Mouse (Mus musculus): ENCODE measurements around the gene Camsap3. TPM values are rescaled to one million over a fixed set of nuclear protein-coding genes. Genes with fewer than 3 reads are reported as not detected.

Camsap3 gene
- polyA plus RNA-seq, 1 experiment from 2014 or later, result 5.1 TPM

DNA sequence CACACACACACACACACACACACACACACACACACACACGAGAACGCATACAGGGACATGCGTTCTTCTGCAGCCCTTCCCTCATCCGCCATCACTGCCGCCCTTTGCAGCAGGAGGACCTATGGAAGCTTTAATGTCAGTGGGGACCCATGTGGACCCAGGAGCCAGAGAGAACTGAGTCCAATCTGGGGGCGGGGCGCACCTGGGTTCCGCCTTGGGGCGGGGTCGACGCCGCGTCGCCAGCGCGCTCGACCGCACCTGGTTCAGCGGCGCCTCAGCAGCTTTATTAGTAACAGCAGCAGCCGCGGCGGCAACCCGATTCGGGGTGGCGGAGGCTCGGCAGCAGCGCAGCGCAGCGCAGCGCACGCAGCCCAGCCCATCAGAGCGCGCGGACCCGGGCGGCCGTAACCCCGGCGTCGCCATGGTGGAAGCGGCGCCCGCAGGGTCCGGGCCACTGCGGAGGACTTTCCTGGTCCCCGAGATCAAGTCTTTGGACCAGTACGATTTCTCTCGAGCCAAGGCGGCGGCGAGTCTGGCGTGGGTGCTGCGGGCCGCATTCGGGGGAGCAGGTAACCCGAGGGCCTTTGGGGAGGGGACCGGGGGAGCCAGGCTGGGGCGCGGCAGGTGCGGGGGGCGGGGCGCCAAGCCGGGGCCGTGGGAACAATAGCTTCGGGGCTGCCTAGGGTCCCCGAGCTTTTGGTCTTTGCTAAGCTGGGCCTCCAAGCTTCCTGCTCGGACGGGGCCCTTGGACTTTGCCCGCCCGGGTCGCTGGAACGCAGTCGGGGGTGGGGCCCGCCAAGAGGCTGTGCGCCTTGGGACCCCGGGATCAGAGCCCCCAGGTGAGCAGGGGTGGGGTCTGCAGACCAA is 531 bp downstream of the Camsap3 start:
- H3K27me3 ChIP-seq (ENCODE audit: control insufficient read depth, insufficient read depth, low read length), result 0 out of 2 replicates have a peak, but pooled peaks cover 2% of the 10 kb centered on the region
- peak overlapping the region; percentile 72 for H3K4me3 ChIP-seq (ENCODE audit: low read depth, low read length)
- peak; percentile 80 for DNase-seq (ENCODE audit: low spot score)
- ATAC-seq (replicated peaks; ENCODE audit: insufficient number of reproducible peaks, low FRiP score, low TSS enrichment, low read depth), result peak; percentile 71
- H3K36me3 ChIP-seq (replicated peaks; ENCODE audit: control insufficient read depth, insufficient read depth, low read depth, low read length), result no peaks in the 10 kb centered on the region
- H3K9me3 ChIP-seq (replicated peaks; ENCODE audit: control insufficient read depth, low read length), result no peaks in the 10 kb centered on the region
- peak overlapping the region; percentile 76 for H3K9ac ChIP-seq (replicated peaks; ENCODE audit: low read length)
- 0% methylated on average over 73 of the region's 77 CpGs for WGBS
- H3K27ac ChIP-seq (replicated peaks; ENCODE audit: low read depth, low read length), result no peak overlapping the region; the same call in 1 of the 2 replicates
- H3K4me1 ChIP-seq (ENCODE audit: control insufficient read depth, insufficient read depth, low read length), result no peaks in the 10 kb centered on the region
- peak overlapping the region; percentile 96 for H3K4me2 ChIP-seq (ENCODE audit: low read depth, low read length)

- peak; percentile 32 for ATAC-seq (replicated peaks; ENCODE audit: insufficient number of reproducible peaks, low FRiP score, low TSS enrichment, low read depth)
- Histone ChIP-seq H3K27ac (replicated peaks; ENCODE audit: low read depth, low read length) (no peak overlapping the region), H3K36me3 (replicated peaks; ENCODE audit: control insufficient read depth, insufficient read depth, low read depth, low read length) (no peaks in the 10 kb centered on the region), H3K4me2 (ENCODE audit: low read depth, low read length) (peak overlapping the region; percentile 96), H3K4me3 (ENCODE audit: low read depth, low read length) (peak overlapping the region; percentile 72), H3K9ac (replicated peaks; ENCODE audit: low read length) (peak overlapping the region; percentile 76), H3K9me3 (replicated peaks; ENCODE audit: control insufficient read depth, low read length) (no peaks in the 10 kb centered on the region), H3K27me3 (ENCODE audit: control insufficient read depth, insufficient read depth, low read length) (0 out of 2 replicates have a peak, but pooled peaks cover 2% of the 10 kb centered on the region), H3K4me1 (ENCODE audit: control insufficient read depth, insufficient read depth, low read length) (no peaks in the 10 kb centered on the region)
- DNase-seq (ENCODE audit: low spot score), result no peak
- 1% methylated on average over 11 of the region's 11 CpGs for WGBS
Measured at GRCm38 (mm10) chr8:3588258-3588633, 1.2 kb downstream of the Camsap3 start.

DNA sequence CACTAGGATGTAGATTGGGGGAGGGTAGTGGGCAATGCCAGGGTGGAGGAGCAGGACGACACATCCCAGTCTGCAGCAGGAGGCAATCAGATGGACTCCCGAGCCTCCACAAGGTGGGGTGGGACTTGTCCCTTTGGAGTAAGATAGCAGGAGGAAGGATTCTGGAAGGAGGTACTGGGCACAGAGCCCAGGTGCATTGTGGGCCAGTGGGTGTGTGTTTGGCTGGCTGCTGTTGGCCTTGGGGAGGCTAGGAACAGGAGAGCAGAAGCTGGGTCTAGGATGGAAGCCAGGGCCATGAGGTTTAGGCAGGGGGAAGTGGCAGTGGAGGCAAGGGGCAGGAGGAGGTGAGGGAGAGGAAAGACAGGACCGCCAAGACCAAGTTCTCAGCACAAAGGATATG is 6.4 kb downstream of the Camsap3 start:
- 76% methylated on average over 3 of the region's 3 CpGs for WGBS

DNA sequence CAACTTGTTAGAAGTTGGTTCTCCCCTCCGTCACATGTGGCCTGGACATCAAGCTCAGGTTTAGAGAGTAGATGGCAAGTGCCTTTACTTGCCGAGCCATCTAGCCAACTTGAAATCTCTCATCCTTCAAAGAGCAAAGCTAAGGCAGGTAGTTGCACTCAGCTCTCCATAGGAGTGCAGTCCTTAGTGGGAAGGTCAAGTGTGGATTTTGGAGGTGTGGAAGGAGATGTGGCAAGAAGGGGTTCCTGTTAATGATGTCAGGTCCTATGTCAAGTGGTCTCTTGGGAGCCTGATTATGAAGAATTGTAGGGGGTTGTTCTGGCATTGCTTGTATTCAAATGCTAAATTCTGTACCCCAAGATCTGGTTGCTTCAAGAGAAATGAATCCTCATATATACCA is 7.4 kb downstream of the Camsap3 start:
- Histone ChIP-seq H3K9me3 (replicated peaks; ENCODE audit: control insufficient read depth, low read length) (no peaks in the 10 kb centered on the region), H3K27me3 (ENCODE audit: control insufficient read depth, insufficient read depth, low read length) (no peaks in the 10 kb centered on the region), H3K4me1 (ENCODE audit: control insufficient read depth, insufficient read depth, low read length) (no peaks in the 10 kb centered on the region), H3K9ac (replicated peaks; ENCODE audit: low read length) (no peak overlapping the region), H3K36me3 (replicated peaks; ENCODE audit: control insufficient read depth, insufficient read depth, low read depth, low read length) (no peaks in the 10 kb centered on the region), H3K27ac (replicated peaks; ENCODE audit: low read depth, low read length) (no peak overlapping the region), H3K4me3 (ENCODE audit: low read depth, low read length) (no peak overlapping the region), H3K4me2 (ENCODE audit: low read depth, low read length) (no peak overlapping the region)
- WGBS, result 84% methylated on average over 2 of the region's 2 CpGs
- ATAC-seq (replicated peaks; ENCODE audit: insufficient number of reproducible peaks, low FRiP score, low TSS enrichment, low read depth) (no peak), DNase-seq (ENCODE audit: low spot score) (no peak)

More for the DNA sequence above, 6.4 kb downstream of the Camsap3 start:
- no peaks in the 10 kb centered on the region for H3K9me3 ChIP-seq (replicated peaks; ENCODE audit: control insufficient read depth, low read length)
- H3K9ac ChIP-seq (replicated peaks; ENCODE audit: low read length), result no peak overlapping the region
- H3K27me3 ChIP-seq (ENCODE audit: control insufficient read depth, insufficient read depth, low read length), result no peaks in the 10 kb centered on the region
- DNase-seq (ENCODE audit: low spot score), result no peak
- no peak overlapping the region for H3K27ac ChIP-seq (replicated peaks; ENCODE audit: low read depth, low read length)
- no peaks in the 10 kb centered on the region for H3K4me1 ChIP-seq (ENCODE audit: control insufficient read depth, insufficient read depth, low read length)
- no peak for ATAC-seq (replicated peaks; ENCODE audit: insufficient number of reproducible peaks, low FRiP score, low TSS enrichment, low read depth)
- H3K4me3 ChIP-seq (ENCODE audit: low read depth, low read length), result no peak overlapping the region
- H3K36me3 ChIP-seq (replicated peaks; ENCODE audit: control insufficient read depth, insufficient read depth, low read depth, low read length), result no peaks in the 10 kb centered on the region
- no peak overlapping the region for H3K4me2 ChIP-seq (ENCODE audit: low read depth, low read length)

- ATAC-seq (replicated peaks; ENCODE audit: insufficient number of reproducible peaks, low FRiP score, low TSS enrichment, low read depth), result no peak
- Histone ChIP-seq H3K4me1 (ENCODE audit: control insufficient read depth, insufficient read depth, low read length) (no peaks in the 10 kb centered on the region), H3K4me3 (ENCODE audit: low read depth, low read length) (no peak overlapping the region), H3K27ac (replicated peaks; ENCODE audit: low read depth, low read length) (no peak overlapping the region), H3K27me3 (ENCODE audit: control insufficient read depth, insufficient read depth, low read length) (no peaks in the 10 kb centered on the region), H3K36me3 (replicated peaks; ENCODE audit: control insufficient read depth, insufficient read depth, low read depth, low read length) (no peaks in the 10 kb centered on the region), H3K9ac (replicated peaks; ENCODE audit: low read length) (no peak overlapping the region), H3K4me2 (ENCODE audit: low read depth, low read length) (no peak overlapping the region), H3K9me3 (replicated peaks; ENCODE audit: control insufficient read depth, low read length) (no peaks in the 10 kb centered on the region)
- no peak for DNase-seq (ENCODE audit: low spot score)
- 77% methylated on average over 3 of the region's 3 CpGs for WGBS
Measured at GRCm38 (mm10) chr8:3598054-3598453, 11.0 kb downstream of the Camsap3 start.

DNA sequence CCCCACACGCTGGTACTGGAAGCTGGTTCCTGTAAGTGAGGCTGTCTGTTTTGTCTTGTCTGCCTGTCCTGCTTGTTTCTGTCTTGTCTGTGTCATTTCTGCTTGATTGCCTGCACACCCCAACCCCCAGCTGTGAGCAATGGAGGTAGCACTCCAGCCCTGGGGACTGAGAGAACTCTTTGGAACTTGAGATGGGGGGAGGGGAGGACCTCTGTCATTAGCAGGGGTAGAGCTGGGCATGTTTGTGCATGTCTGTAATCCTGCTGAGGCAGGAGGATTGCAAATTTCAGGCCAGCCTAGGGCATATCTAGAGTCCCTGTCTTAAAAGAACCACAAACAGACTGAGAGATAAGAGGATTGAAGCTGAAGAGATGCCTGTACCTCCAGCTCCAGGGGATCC is 12.1 kb downstream of the Camsap3 start:
- 61% methylated on average over 1 of the region's 1 CpGs for WGBS
- H3K9ac ChIP-seq (replicated peaks; ENCODE audit: low read length), result no peak overlapping the region

GRCm38 (mm10) chr8:3600401-3600800 is 13.3 kb downstream of the Camsap3 start:
- Histone ChIP-seq H3K36me3 (replicated peaks; ENCODE audit: control insufficient read depth, insufficient read depth, low read depth, low read length) (no peaks in the 10 kb centered on the region), H3K9me3 (replicated peaks; ENCODE audit: control insufficient read depth, low read length) (no peaks in the 10 kb centered on the region), H3K27ac (replicated peaks; ENCODE audit: low read depth, low read length) (no peak overlapping the region), H3K27me3 (ENCODE audit: control insufficient read depth, insufficient read depth, low read length) (no peaks in the 10 kb centered on the region), H3K4me3 (ENCODE audit: low read depth, low read length) (no peak overlapping the region), H3K9ac (replicated peaks; ENCODE audit: low read length) (no peak overlapping the region), H3K4me1 (ENCODE audit: control insufficient read depth, insufficient read depth, low read length) (no peaks in the 10 kb centered on the region), H3K4me2 (ENCODE audit: low read depth, low read length) (no peak overlapping the region)
- ATAC-seq (replicated peaks; ENCODE audit: insufficient number of reproducible peaks, low FRiP score, low TSS enrichment, low read depth), result no peak
- DNase-seq (ENCODE audit: low spot score), result no peak
- 90% methylated on average over 5 of the region's 6 CpGs for WGBS

More for the DNA sequence above, 12.1 kb downstream of the Camsap3 start:
- no peak for DNase-seq (ENCODE audit: low spot score)
- Histone ChIP-seq H3K4me1 (ENCODE audit: control insufficient read depth, insufficient read depth, low read length) (no peaks in the 10 kb centered on the region), H3K36me3 (replicated peaks; ENCODE audit: control insufficient read depth, insufficient read depth, low read depth, low read length) (no peaks in the 10 kb centered on the region), H3K27ac (replicated peaks; ENCODE audit: low read depth, low read length) (no peak overlapping the region), H3K9me3 (replicated peaks; ENCODE audit: control insufficient read depth, low read length) (no peaks in the 10 kb centered on the region), H3K4me3 (ENCODE audit: low read depth, low read length) (no peak overlapping the region), H3K4me2 (ENCODE audit: low read depth, low read length) (no peak overlapping the region), H3K27me3 (ENCODE audit: control insufficient read depth, insufficient read depth, low read length) (no peaks in the 10 kb centered on the region)
- no peak for ATAC-seq (replicated peaks; ENCODE audit: insufficient number of reproducible peaks, low FRiP score, low TSS enrichment, low read depth)

DNA sequence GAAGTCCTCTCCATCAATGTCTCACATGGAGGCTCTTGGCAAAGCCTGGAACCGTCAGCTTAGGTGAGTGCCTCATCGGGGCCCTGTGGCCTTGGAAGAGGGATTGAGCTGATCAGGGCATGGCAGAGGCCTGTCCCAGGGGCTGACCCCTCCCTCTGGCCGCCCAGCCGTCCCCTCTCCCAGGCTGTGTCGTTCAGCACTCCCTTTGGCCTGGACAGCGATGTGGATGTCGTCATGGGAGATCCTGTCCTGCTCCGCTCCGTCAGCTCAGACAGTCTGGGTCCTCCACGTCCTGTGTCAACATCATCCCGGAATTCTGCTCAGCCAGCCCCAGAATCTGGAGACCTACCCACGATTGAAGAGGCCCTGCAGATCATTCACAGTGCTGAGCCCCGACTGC is 16.3 kb downstream of the Camsap3 start:
- H3K9me3 ChIP-seq (replicated peaks; ENCODE audit: control insufficient read depth, low read length), result no peaks in the 10 kb centered on the region
- no peak overlapping the region for H3K4me2 ChIP-seq (ENCODE audit: low read depth, low read length)
- ATAC-seq (replicated peaks; ENCODE audit: insufficient number of reproducible peaks, low FRiP score, low TSS enrichment, low read depth), result no peak
- DNase-seq (ENCODE audit: low spot score), result no peak
- H3K36me3 ChIP-seq (replicated peaks; ENCODE audit: control insufficient read depth, insufficient read depth, low read depth, low read length), result no peaks in the 10 kb centered on the region; the same call in 1 of the 2 replicates
- 84% methylated on average over 13 of the region's 13 CpGs for WGBS
- no peaks in the 10 kb centered on the region for H3K4me1 ChIP-seq (ENCODE audit: control insufficient read depth, insufficient read depth, low read length)
- H3K9ac ChIP-seq (replicated peaks; ENCODE audit: low read length), result no peak overlapping the region
- H3K4me3 ChIP-seq (ENCODE audit: low read depth, low read length), result no peak overlapping the region
- H3K27ac ChIP-seq (replicated peaks; ENCODE audit: low read depth, low read length), result no peak overlapping the region
- H3K27me3 ChIP-seq (ENCODE audit: control insufficient read depth, insufficient read depth, low read length), result no peaks in the 10 kb centered on the region

Measured in embryonic facial prominence, embryonic 11.5 days (tissue).